Mouse (Mus musculus): ENCODE data around the gene Rasal3. TPM values are rescaled to one million over a fixed set of nuclear protein-coding genes. Genes with fewer than 3 reads are reported as not detected.
A peak's percentile ranks its signal among the peaks of the same experiment; 100 is the strongest.

The Rasal3 gene
- total RNA-seq (2021), result 1 to 10 TPM; 3.0 TPM
- long read RNA-seq, experiment 1, partial matches to known transcripts, result 0 of 3 reads
- long read RNA-seq, experiment 1, other reads (novel, unspliced or antisense), result 2 of 3 reads
- long read RNA-seq, experiment 2, partial matches to known transcripts, result 0 of 7 reads
- long read RNA-seq, experiment 2, other reads (novel, unspliced or antisense), result 1 of 7 reads

- no peak for DNase-seq (ENCODE audit: low spot score in 2 of 2)
- intact Hi-C loops (cut with DNase I), result no loop called here
Measured at GRCm38 (mm10) chr17:32403417-32403816, at the start of gene Rasal3. Rasal3 (minus strand) TSS chr17:32403583.

GRCm38 (mm10) chr17:32452482-32452881 is 49.1 kb upstream of the Rasal3 start, which contains the start of gene Cyp4f39:
Cyp4f39 (plus strand) TSS chr17:32452723.
- intact Hi-C loops (cut with DNase I), result no loop called here
- DNase-seq (ENCODE audit: low spot score in 2 of 2), result no peak

GRCm38 (mm10) chr17:32450844-32451537 is 47.6 kb upstream of the Rasal3 start:
- intact Hi-C loops (cut with DNase I), result no loop called here

GRCm38 (mm10) chr17:32449042-32449441 is 45.7 kb upstream of the Rasal3 start:
- no peak for DNase-seq (ENCODE audit: low spot score in 2 of 2)
- intact Hi-C loops (cut with DNase I), result no loop called here

More at GRCm38 (mm10) chr17:32450844-32451537, 47.6 kb upstream of the Rasal3 start:
- DNase-seq (ENCODE audit: low spot score in 2 of 2), result no peak

GRCm38 (mm10) chr17:32447195-32447594 is 43.8 kb upstream of the Rasal3 start:
- intact Hi-C loops (cut with DNase I), result no loop called here
- DNase-seq (ENCODE audit: low spot score in 2 of 2), result no peak

- DNase-seq (ENCODE audit: low spot score in 2 of 2), result no peak
- intact Hi-C loops (cut with DNase I), result no loop called here
Measured at GRCm38 (mm10) chr17:32445016-32445415, 41.6 kb upstream of the Rasal3 start.

- DNase-seq (ENCODE audit: low spot score in 2 of 2), result no peak
- intact Hi-C loops (cut with DNase I), result no loop called here
Measured at GRCm38 (mm10) chr17:32443245-32443644, 39.9 kb upstream of the Rasal3 start.

GRCm38 (mm10) chr17:32437106-32437505 is 33.7 kb upstream of the Rasal3 start:
- DNase-seq (ENCODE audit: low spot score in 2 of 2), result no peak
- intact Hi-C loops (cut with DNase I), result no loop called here

- intact Hi-C loops (cut with DNase I), result no loop called here
- DNase-seq (ENCODE audit: low spot score in 2 of 2), result no peak
Measured at GRCm38 (mm10) chr17:32435151-32435550, 31.8 kb upstream of the Rasal3 start.

- intact Hi-C loops (cut with DNase I), result loop anchor here (5.0 kb wide), 2 partner anchors 47 to 87 kb away; partner anchors contain the start of gene Wiz
- no peak for DNase-seq (ENCODE audit: low spot score in 2 of 2)
Measured at GRCm38 (mm10) chr17:32434324-32434723, 30.9 kb upstream of the Rasal3 start.

GRCm38 (mm10) chr17:32431972-32432371 is 28.6 kb upstream of the Rasal3 start:
- intact Hi-C loops (cut with DNase I), result loop anchor here (5.0 kb wide), 2 partner anchors 45 to 85 kb away; partner anchors contain the start of gene Wiz
- DNase-seq (ENCODE audit: low spot score in 2 of 2), result peak; percentile 4 to 6

- DNase-seq (ENCODE audit: low spot score in 2 of 2), result no peak
- intact Hi-C loops (cut with DNase I), result no loop called here
Measured at GRCm38 (mm10) chr17:32426610-32427009, 23.2 kb upstream of the Rasal3 start.

- intact Hi-C loops (cut with DNase I), result no loop called here
- no peak for DNase-seq (ENCODE audit: low spot score in 2 of 2)
Measured at GRCm38 (mm10) chr17:32424034-32424433, 20.7 kb upstream of the Rasal3 start, which contains the start of gene Pglyrp2. Pglyrp2 (minus strand) TSS chr17:32424167.

GRCm38 (mm10) chr17:32420781-32421180 is 17.4 kb upstream of the Rasal3 start:
- intact Hi-C loops (cut with DNase I), result no loop called here
- DNase-seq (ENCODE audit: low spot score in 2 of 2), result no peak

- intact Hi-C loops (cut with DNase I), result no loop called here
- no peak for DNase-seq (ENCODE audit: low spot score in 2 of 2)
Measured at GRCm38 (mm10) chr17:32419989-32420388, 16.6 kb upstream of the Rasal3 start.

- no peak for DNase-seq (ENCODE audit: low spot score in 2 of 2)
- intact Hi-C loops (cut with DNase I), result no loop called here
Measured at GRCm38 (mm10) chr17:32416771-32417170, 13.4 kb upstream of the Rasal3 start.

GRCm38 (mm10) chr17:32415417-32416020 is 12.1 kb upstream of the Rasal3 start:
- no peak for DNase-seq (ENCODE audit: low spot score in 2 of 2)
- intact Hi-C loops (cut with DNase I), result no loop called here

- intact Hi-C loops (cut with DNase I), result no loop called here
- no peak for DNase-seq (ENCODE audit: low spot score in 2 of 2)
Measured at GRCm38 (mm10) chr17:32411898-32412297, 8.5 kb upstream of the Rasal3 start.

GRCm38 (mm10) chr17:32402779-32403157 is 615 bp downstream of the Rasal3 start:
- intact Hi-C loops (cut with DNase I), result no loop called here
- DNase-seq (ENCODE audit: low spot score in 2 of 2), result no peak

GRCm38 (mm10) chr17:32402011-32402778 is 1.2 kb downstream of the Rasal3 start:
- intact Hi-C loops (cut with DNase I), result no loop called here
- no peak for DNase-seq (ENCODE audit: low spot score in 2 of 2)

Data from left cerebral cortex, postnatal 14 days (tissue).